Mouse (Mus musculus): ENCODE measurements around the gene Dhrs2. TPM values are rescaled to one million over a fixed set of nuclear protein-coding genes. Genes with fewer than 3 reads are reported as not detected.

Dhrs2 gene
- polyA plus RNA-seq, 1 experiment from 2014 or later: not detected

Other genes starting within 250 kb of the Dhrs2 start
- not detected in 2 replicates for gene Gm17428, start 245.1 kb upstream of the Dhrs2 start, polyA plus RNA-seq (2014; fragmentation: Nextera tagmentation; extraction: Ambion mirVana)
- 5,319 and 5,796 TPM in 2 replicates for gene Myh7, start 227.4 kb upstream of the Dhrs2 start, polyA plus RNA-seq (2014; fragmentation: Nextera tagmentation; extraction: Ambion mirVana)
- 53.8 and 54.9 TPM in 2 replicates for gene Ngdn, start 206.6 kb upstream of the Dhrs2 start, polyA plus RNA-seq (2014; fragmentation: Nextera tagmentation; extraction: Ambion mirVana)
- 2.6 and 3.0 TPM in 2 replicates for gene Zfhx2, start 129.7 kb upstream of the Dhrs2 start, polyA plus RNA-seq (2014; fragmentation: Nextera tagmentation; extraction: Ambion mirVana)
- gene Thtpa, start 127.2 kb upstream of the Dhrs2 start, polyA plus RNA-seq (2014; fragmentation: Nextera tagmentation; extraction: Ambion mirVana): 12.8 and 15.1 TPM in 2 replicates
- gene Ap1g2, start 115.4 kb upstream of the Dhrs2 start, polyA plus RNA-seq (2014; fragmentation: Nextera tagmentation; extraction: Ambion mirVana): 7.6 and 8.6 TPM in 2 replicates
- 0.05 and 0.18 TPM in 2 replicates for gene Jph4, start 105.1 kb upstream of the Dhrs2 start, polyA plus RNA-seq (2014; fragmentation: Nextera tagmentation; extraction: Ambion mirVana)